Mouse (Mus musculus) splenic B cell, adult 2 months (primary cell): ENCODE data around the gene Txnrd1.

Experiments
- DNase-seq: peaks from one replicate; pipeline ENCODE4 v3.0.0-alpha.2; 2011; ENCODE audit warnings: low read depth, low spot score
- H3K27me3 ChIP-seq: 2 replicates; pipeline ENCODE4 v1.6.1; 2012; ENCODE audit warnings: mild to moderate bottlenecking, low read length, moderate library complexity, mixed read lengths; ENCODE audit not compliant: control insufficient read depth, poor library complexity, insufficient read depth, severe bottlenecking
- H3K36me3 ChIP-seq: 2 replicates; pipeline ENCODE4 v1.6.1; 2012; ENCODE audit warnings: mild to moderate bottlenecking, low read length, moderate library complexity, mixed read lengths; ENCODE audit not compliant: control insufficient read depth, poor library complexity, insufficient read depth, severe bottlenecking

Gene Txnrd1

GRCm38 (mm10) chr10:82866832-82867231 lies 33.1 kb downstream of the Txnrd1 start:
- no peak for DNase-seq
- Histone ChIP-seq H3K36me3 (no peaks in the 10 kb centered on the region; the same call in 1 of the 2 replicates), H3K27me3 (no peaks in the 10 kb centered on the region)

GRCm38 (mm10) chr10:82868418-82869086 lies 34.8 kb downstream of the Txnrd1 start:
- H3K27me3 ChIP-seq, result no peaks in the 10 kb centered on the region
- H3K36me3 ChIP-seq, result peaks cover 1% of the 10 kb centered on the region; the same call in 1 of the 2 replicates
- no peak for DNase-seq

GRCm38 (mm10) chr10:82875446-82875845 lies 41.7 kb downstream of the Txnrd1 start:
- Histone ChIP-seq H3K27me3 (no peaks in the 10 kb centered on the region), H3K36me3 (peaks cover 5% of the 10 kb centered on the region; the same call in 1 of the 2 replicates)
- no peak for DNase-seq

GRCm38 (mm10) chr10:82876076-82876796 lies 42.5 kb downstream of the Txnrd1 start:
- Histone ChIP-seq H3K27me3 (no peaks in the 10 kb centered on the region), H3K36me3 (peaks cover 5% of the 10 kb centered on the region; the same call in 1 of the 2 replicates)
- DNase-seq, result peak; percentile 53

- no peaks in the 10 kb centered on the region for H3K27me3 ChIP-seq
- peaks cover 8% of the 10 kb centered on the region for H3K36me3 ChIP-seq
- DNase-seq, result no peak
These were observed 53.6 kb downstream of the Txnrd1 start for GRCm38 (mm10) chr10:82887354-82887753.

- H3K27me3 ChIP-seq, result no peaks in the 10 kb centered on the region
- DNase-seq, result no peak
- H3K36me3 ChIP-seq, result peaks cover 8% of the 10 kb centered on the region
These were observed 54.8 kb downstream of the Txnrd1 start for GRCm38 (mm10) chr10:82888576-82888975.

GRCm38 (mm10) chr10:82889447-82889973 lies 55.8 kb downstream of the Txnrd1 start:
- DNase-seq, result no peak
- H3K36me3 ChIP-seq, result peaks cover 5% of the 10 kb centered on the region
- H3K27me3 ChIP-seq, result no peaks in the 10 kb centered on the region

- peaks cover 2% of the 10 kb centered on the region; the same call in 1 of the 2 replicates for H3K36me3 ChIP-seq
- DNase-seq, result no peak
- H3K27me3 ChIP-seq, result no peaks in the 10 kb centered on the region
These were observed 57.2 kb downstream of the Txnrd1 start for GRCm38 (mm10) chr10:82890936-82891335.

GRCm38 (mm10) chr10:82891427-82891826 lies 57.7 kb downstream of the Txnrd1 start:
- Histone ChIP-seq H3K27me3 (no peaks in the 10 kb centered on the region), H3K36me3 (peaks cover 3% of the 10 kb centered on the region)
- DNase-seq, result no peak

GRCm38 (mm10) chr10:82892442-82893055 lies 58.8 kb downstream of the Txnrd1 start:
- peak; percentile 35 for DNase-seq
- Histone ChIP-seq H3K27me3 (no peaks in the 10 kb centered on the region), H3K36me3 (peaks cover 4% of the 10 kb centered on the region; the same call in 1 of the 2 replicates)

- H3K36me3 ChIP-seq, result peaks cover 4% of the 10 kb centered on the region; the same call in 1 of the 2 replicates
- DNase-seq, result no peak
- H3K27me3 ChIP-seq, result no peaks in the 10 kb centered on the region
These were observed 60.3 kb downstream of the Txnrd1 start for GRCm38 (mm10) chr10:82893872-82894650.

GRCm38 (mm10) chr10:82897936-82898335 lies 64.2 kb downstream of the Txnrd1 start:
- no peaks in the 10 kb centered on the region for H3K27me3 ChIP-seq
- H3K36me3 ChIP-seq, result peaks cover 4% of the 10 kb centered on the region; the same call in 1 of the 2 replicates
- DNase-seq, result no peak

GRCm38 (mm10) chr10:82898893-82899292 lies 65.1 kb downstream of the Txnrd1 start:
- no peak for DNase-seq
- H3K27me3 ChIP-seq, result no peaks in the 10 kb centered on the region
- peaks cover 4% of the 10 kb centered on the region; the same call in 1 of the 2 replicates for H3K36me3 ChIP-seq

- peaks cover 4% of the 10 kb centered on the region; the same call in 1 of the 2 replicates for H3K36me3 ChIP-seq
- H3K27me3 ChIP-seq, result no peaks in the 10 kb centered on the region
- peak; percentile 87 for DNase-seq
These were observed 66.2 kb downstream of the Txnrd1 start for GRCm38 (mm10) chr10:82899810-82900421.
